Mouse (Mus musculus) myocyte (in vitro differentiated cells): ENCODE data around the gene Sphk1.

ENCODE experiments used
- E2F4 ChIP-seq: IDR thresholded peaks from one replicate; pipeline ENCODE4 v1.6.1; 2011; ENCODE audit warnings: mild to moderate bottlenecking, control low read depth, moderate library complexity; ENCODE audit not compliant: insufficient read depth
- MAX ChIP-seq: IDR thresholded peaks from one replicate; pipeline ENCODE4 v1.6.1; 2011; ENCODE audit warnings: low read depth, mild to moderate bottlenecking, control low read depth
- MYOD1 ChIP-seq, 3 experiments: IDR thresholded peaks; one replicate each; pipeline ENCODE4 v1.6.1; 2011; ENCODE audit warnings: control low read depth in 2 of 3, low read depth in 2 of 3, mild to moderate bottlenecking in 2 of 3, moderate library complexity in 1 of 3; ENCODE audit not compliant: insufficient read length in 2 of 3, control insufficient read depth in 1 of 3
- POLR2A ChIP-seq: IDR thresholded peaks from one replicate; pipeline ENCODE4 v1.6.1; 2011; ENCODE audit warnings: low read depth, mild to moderate bottlenecking, control low read depth, moderate library complexity; ENCODE audit not compliant: insufficient read length
- POLR2AphosphoS2 ChIP-seq: IDR thresholded peaks from one replicate; pipeline ENCODE4 v1.6.1; 2011; ENCODE audit warnings: low read depth, control low read depth; ENCODE audit not compliant: insufficient read length
- TCF12 ChIP-seq: IDR thresholded peaks from one replicate; pipeline ENCODE4 v1.6.1; 2011; ENCODE audit warnings: mild to moderate bottlenecking, control low read depth; ENCODE audit not compliant: poor library complexity, insufficient read depth, severe bottlenecking
- USF1 ChIP-seq: IDR thresholded peaks from one replicate; pipeline ENCODE4 v1.6.1; 2011; ENCODE audit warnings: low read depth, mild to moderate bottlenecking, control low read depth, moderate library complexity

DNA sequence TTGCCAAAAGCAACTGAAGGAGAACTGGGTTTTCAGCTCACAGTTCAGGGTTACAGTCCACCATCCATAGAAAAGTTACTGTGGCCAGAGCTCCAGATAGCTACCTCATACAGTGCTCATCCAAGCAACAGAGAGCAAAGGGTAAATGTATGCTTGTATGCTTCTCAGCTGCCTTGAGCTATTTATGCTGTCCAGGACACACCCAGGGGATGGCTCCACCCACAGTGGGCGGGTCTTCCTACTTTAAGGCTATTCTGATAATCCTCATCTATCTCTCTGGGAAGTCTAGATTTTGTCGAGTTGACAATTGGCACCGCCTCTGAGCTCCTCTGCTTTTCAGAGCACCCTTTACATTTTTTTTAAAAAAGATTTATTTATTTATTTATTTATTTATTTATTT lies 9.6 kb upstream of the Sphk1 start:
- no peak for TF ChIP-seq POLR2A
- no peak for TF ChIP-seq USF1
- no peak for TF ChIP-seq POLR2AphosphoS2
- no peak for TF ChIP-seq MYOD1 (IDR thresholded peaks at IDR 0.05; ENCODE audit: control insufficient read depth in 1 of 3, insufficient read length in 2 of 3, low read depth in 2 of 3)
- TF ChIP-seq MAX: no peak
- no peak for TF ChIP-seq TCF12
- no peak for TF ChIP-seq E2F4
